Mouse (Mus musculus): ENCODE results near the gene Rps19bp1.

DNA sequence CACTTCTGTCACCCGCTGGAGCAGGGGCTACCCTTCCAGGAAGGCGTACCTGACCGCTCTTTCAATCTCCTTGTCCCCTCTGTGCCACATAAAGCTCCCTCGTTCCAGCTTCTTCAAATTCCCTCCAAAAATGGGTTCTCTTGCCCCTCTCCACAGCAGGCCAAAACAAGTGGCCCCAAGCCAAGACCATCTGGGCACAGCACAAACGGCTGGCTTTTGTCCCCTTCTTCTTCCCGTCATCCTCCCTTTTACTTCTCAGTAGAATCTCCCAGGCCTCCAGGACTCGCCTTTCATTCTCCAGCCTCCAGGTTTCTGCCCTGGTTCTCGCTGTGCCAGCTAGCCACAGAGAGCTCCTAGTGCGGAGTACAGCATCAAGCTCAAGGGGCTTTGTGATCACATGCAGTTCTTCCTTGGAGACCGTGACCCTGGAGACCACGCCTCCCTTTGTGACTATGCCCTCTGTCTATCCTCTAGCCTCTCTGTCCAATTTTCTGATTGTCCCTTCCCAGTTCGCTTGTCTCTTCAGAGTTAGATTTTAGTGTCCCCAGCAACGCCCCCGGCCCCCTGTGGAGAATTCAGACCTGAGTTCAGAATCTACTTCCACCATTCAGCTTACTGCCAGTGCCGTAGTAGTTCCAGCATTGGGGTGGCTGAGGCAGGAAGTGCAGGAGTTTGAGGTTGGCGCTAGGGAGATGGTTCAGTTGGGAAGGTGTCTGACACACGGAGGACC lies 35.9 kb downstream of the Rps19bp1 start:
- TF ChIP-seq POLR2A (IDR thresholded peaks at IDR 0.05; ENCODE audit: low read depth, low read length) (no peak), CTCF (conservative IDR thresholded peaks at IDR 0.05; ENCODE audit: insufficient read depth, insufficient read length, low read depth, low read length) (no peak)
